Mouse (Mus musculus) forelimb bud, embryonic 11.5 days (tissue): Measurements from ENCODE around the gene Prap1.
"Not testable (repeated sequence)": the region's sequence is repeated elsewhere in the genome, so short reads cannot be mapped to it uniquely, and the experiment has no call there.

ENCODE experiments used
- DNase-seq: peaks from one replicate; pipeline ENCODE4 v3.0.0-alpha.2; 2012; ENCODE audit warnings: low read depth, low spot score

Prap1 gene

DNA sequence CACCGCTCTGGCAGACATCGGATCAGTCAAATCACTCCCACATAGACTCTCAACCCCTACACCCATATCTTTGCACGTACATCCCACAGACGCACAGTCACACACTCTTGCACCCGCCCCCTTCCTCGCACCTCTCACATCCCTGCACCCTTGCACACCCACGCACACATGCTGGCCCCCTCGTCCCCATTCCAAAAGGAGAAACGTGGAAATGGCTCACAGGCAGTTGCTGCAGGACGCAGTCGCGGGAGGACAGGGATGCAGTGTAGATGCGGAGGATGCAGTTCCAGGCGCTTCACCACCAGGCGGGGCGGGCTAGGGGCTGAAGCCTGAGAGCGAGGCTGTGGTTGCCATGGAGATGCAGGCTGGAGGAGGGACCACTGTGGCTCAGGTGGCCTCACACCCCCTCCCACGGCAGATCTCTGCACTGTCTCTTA lies 10.9 kb upstream of the Prap1 start, which contains the start of gene Caly:
Caly (minus strand) TSS at position 307 of the 437 bp plus-strand sequence.
- peak; percentile 59 for DNase-seq

DNA sequence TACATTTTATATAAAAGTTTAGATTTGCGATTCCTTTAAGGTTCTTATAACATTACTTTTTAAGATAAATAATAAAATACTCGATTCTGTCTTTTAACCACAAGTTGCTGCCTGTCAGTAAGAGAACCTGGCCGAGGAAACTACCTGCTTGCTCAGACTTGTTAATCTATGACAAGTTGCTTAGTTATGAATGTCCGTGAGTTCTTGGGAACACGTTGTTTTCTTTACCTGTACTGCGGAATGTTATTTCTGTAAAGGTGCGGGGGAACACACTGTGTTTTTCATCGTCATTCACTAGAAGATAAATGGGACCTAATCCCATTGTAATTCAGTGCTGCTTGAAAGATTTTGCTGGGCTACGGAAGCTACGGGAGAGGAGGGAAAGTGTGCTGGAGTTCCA lies 2.6 kb upstream of the Prap1 start:
- DNase-seq = no peak

DNA sequence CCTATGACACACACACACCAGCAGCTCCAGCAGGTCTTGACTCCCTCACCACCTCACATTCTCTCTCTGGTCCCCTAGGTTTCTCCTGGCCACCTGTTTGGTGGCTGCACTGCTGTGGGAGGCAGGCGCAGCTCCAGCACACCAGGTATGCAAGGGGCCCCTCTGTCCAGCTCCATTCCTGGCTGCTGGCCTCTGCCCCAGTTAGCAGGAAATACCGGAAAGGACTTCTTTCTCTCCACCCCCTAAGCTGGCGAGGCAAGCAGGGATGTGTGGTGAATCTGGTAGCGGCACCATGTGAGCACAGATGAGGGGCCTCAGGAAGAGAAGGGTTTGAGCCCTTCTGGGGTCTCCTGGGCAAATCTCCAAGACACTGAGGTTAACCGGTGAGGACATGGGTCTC lies 1.8 kb downstream of the Prap1 start:
- DNase-seq = no peak

DNA sequence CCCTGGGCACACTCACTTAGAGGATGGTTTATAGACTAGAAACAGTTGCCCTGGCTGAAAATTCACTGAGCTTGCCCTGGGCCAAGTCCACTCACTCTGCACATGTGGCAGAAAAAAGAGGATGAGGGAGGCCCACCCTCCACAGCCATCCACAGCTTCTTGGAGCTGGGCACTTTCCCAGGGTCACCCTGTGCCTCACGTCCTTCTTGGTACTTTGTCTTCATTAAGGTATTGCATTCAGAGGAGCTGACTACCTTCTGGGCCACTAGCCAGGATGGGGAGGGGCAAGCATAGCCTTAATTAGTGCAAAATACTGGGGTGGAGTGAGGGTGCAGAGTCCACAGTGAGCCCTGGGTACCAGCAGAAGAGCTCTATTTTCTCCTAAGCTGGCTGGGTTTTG lies 2.4 kb downstream of the Prap1 start:
- no peak for DNase-seq

DNA sequence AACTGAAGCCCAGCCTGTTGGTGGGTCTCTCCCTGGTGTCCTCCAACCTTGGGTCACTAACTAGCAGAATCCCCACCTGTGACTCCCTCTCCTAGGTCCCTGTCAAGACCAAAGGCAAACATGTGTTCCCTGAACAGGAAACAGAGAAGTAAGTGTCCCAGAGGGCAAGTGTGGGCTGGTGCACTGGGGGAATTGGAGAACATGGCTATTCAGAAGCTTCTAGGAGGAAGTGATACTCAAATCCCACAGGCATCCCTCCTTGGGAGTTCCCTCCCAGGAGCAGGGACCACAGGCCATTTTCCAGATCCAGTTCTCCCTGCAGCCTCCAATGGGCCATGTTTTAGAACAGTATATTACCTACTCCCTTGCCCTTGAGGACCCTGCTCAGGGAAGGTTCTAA lies 2.9 kb downstream of the Prap1 start:
- no peak for DNase-seq

DNA sequence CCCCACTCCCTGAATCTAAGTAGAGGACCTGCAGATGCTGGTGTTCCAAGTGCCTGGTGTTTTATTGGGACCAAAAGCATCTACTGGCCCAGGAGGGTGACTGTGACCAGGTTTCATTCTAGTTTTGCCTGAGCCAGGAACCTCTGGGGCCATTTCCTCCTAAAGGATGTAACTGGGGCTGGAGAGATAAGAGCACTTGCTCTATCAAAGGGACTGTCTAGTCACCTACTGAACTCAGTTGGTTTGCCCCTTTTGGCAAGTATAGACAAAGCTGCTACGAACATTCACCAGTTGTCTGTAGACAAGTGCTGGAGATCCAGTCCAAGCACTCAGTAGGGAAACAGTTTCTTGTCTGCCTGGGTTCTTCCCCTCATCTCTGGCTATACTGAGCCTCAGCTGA lies 5.3 kb downstream of the Prap1 start:
- DNase-seq = no peak

DNA sequence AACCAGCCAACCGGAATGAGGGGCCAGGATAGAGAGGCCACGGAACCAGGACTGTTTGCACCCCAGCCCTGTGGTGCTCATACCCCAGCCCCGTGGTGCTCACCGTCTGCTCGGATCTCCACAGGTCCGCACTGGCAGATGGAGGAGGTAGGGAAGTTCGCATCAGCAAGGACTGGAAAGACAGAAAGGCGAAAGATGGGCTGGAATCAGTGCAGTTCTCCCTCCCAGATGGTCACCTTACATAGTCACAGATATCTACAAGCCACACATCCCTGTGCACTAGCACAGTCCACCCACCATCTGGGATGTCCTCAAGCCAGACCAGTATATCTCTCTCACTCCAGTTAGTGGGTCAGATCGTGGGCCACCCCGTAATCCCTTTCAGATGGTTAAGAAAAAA lies 8.3 kb downstream of the Prap1 start:
- no peak for DNase-seq

DNA sequence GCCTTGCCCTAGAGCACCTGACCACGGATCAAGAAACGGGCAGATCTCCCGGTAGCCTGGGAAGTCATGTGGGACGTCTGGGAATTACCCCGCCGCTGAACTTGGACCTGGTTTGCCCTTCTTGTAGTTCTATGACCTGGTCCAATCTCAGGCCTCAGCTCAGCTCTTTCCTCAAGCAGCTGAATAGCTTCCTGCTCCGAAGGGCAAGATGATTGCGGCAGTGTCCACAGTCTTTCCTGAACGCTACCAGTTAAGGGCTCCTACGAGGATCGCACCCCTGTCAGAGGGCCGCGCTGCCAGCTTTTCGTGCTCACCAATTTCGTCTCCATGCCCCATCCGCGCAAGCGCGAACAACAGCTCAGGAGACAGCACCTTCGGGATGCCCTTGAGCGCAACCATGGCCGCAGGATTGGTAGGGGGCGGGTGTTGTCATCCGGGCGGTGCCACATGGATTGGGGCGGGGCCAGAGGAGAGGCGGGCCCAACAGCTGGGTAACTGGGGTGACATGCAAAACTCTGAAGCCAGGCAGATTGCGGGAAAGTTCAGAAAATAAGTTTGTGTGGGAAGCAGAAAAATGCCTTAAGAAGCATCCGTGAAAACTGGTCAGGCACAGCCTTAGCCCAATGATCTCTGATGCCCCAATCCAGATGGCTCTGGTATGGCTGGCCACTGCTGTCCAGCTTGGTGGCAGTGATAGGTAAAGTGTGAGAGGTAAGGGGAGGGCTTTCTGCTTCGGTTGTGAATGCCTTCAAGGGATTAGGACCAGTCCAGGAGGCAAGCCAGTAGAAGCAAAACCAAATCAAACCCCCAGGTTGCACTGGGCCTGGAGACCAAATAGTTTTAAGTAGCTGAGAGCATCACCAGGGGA lies 9.0 kb downstream of the Prap1 start, which contains the start of gene Fuom:
Fuom (minus strand) TSS at position 449 of the 868 bp plus-strand sequence.
- peak; percentile 63 for DNase-seq

DNA sequence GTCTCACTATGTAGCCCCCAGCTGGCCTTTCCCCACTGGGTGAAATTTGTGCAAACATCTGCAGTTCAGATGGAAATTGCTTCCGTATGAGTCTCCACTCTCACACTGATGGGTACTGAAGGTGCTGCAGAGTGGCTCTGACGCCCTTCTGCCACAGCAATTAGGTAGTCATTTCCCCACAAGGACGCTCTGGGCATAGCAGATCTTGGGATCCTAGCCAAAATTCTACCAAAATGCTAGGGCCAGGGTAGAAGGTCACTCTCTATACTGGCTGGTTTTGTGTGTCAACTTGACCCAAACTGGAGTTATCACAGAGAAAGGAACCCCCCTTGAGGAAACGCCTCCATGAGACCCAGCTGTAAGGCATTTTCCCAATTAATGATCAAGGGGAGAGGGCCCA lies 10.8 kb downstream of the Prap1 start:
- DNase-seq = no peak

DNA sequence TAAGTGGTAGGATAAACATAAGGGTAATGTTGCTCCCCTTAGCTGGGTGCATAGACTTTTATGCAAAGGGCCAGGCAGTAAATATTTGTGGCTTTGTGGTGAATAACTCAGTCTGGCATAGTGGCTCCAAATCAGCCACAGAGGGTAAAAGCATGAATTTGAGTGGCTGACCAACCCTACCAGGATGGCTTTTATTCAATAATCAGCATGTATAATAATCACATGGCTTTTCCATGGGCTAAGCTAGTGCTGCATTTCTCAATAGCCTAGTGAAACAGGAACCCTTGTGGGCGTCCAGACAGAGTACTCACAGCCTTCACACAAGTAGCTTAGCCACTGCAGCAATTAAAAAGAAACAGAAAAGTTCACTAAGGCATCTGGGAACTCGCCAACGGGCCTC lies 18.7 kb downstream of the Prap1 start:
- no peak for DNase-seq

DNA sequence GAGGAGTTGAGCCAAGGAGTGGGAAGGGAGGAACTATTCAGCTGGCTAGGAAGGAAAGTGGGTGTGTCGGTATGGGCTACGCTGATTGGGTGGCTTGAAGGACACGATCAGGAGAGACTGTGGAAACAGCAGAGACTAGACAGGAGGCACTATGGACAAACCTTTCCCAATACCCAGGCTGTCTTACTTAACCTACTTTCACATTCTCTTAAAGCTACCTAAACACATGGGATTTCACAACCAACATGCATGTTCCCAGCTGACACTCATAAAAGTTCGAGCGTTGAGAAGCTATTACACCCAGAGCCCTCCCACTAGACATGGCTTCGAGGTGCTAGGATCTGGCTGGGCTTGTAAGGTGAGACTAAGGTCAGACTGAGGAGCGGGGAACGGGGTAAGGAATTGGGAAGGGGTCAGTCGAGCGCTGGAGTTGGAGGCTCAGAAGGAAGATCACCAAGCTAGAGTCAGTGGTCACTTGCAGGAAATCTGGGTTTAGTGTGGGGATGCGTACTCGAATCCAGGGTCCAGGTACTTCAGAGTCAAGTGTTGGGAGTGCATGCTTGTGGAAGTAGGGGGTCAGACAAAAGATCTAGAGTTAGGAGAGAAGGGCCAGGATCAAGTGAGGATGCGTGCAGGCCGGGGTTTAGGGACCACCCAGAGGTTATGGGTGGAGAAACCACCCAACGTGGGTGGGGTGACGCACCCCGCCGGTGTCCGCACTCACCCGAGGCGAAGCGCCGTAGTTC lies 22.6 kb downstream of the Prap1 start, which contains the start of gene Paox:
Paox (plus strand) TSS at position 217 of the 746 bp plus-strand sequence.
- DNase-seq = peak; percentile 68

DNA sequence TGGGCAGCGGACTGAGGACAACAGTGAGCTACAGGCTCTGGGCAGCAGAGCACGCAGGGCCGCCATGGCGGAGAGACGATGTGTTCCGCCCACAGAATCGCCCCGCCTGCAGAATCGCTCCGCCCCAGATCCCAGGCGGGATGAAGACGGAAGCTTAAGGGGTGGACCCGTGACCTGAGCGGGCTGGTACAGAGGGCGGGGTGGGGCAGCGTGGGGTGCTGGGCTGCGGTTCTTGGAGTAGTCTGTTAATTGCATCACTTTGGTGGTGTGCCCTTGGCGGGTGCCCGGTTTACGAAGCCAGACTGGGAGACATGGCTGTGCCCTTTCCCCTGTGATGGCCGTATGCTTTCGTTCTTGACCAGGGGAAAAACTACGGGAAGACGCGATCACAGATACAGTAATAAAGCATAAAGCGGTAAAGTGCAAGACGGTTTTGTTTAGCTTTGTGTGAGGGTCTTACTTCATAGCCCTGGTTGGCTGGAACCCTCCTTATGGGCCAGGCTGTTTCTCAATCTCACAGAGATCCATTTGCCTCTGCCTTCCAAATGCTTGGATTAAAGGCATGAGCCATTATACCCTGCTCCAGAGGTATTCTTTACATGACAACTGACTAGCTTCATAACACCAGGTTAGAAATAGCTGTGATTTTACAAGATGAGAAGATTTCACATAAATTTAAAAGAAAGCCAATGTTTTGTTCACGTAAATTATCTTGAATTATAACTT lies 23.3 kb downstream of the Prap1 start, which contains the start of gene Echs1:
Echs1 (minus strand) TSS at position 148 of the 726 bp plus-strand sequence.
- DNase-seq = peak; percentile 74

DNA sequence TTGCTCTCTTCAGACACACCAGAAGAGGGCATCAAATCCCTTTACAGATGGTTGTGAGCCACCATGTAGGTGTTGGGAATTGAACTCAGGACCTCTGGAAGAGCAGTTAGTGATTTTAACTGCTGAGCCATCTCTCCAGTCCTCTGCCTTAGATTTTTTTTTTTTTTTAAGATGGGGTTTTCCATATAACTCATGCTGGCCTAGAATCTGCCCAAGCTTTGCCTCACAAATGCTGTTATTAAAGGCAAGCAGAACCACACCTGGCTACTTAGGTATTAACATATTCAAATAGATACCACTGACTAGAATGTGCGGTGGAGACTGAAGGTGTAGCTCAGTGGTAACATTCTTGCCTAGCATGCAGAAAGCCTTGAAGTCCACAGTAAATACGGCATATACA lies 27.3 kb downstream of the Prap1 start:
- no peak for DNase-seq

DNA sequence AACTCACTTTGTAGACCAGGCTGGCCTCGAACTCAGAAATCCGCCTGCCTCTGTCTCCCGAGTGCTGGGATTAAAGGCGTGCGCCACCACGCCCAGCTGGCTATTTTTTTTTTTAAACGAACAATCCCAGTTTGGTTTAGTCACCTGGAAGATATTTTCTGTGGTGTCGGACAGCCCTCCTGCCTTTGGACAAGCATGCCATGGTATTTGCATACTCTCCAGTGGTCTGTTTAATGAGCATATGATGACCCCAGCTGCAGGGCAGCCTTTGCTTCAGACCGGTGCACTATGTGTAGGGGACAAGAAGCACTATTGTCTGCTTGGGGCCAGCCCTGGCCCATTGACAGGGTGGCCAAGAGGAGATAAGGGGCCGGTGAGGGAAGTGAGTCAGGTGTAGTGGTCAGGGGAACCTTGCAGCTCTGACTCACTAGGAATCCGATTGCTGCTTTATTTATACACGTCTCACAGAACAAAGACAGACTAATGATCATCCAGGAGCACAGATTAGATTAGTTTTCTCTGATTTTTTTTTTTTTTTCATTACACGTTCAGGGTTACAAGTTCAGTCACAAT lies 28.2 kb downstream of the Prap1 start:
- no peak for DNase-seq

DNA sequence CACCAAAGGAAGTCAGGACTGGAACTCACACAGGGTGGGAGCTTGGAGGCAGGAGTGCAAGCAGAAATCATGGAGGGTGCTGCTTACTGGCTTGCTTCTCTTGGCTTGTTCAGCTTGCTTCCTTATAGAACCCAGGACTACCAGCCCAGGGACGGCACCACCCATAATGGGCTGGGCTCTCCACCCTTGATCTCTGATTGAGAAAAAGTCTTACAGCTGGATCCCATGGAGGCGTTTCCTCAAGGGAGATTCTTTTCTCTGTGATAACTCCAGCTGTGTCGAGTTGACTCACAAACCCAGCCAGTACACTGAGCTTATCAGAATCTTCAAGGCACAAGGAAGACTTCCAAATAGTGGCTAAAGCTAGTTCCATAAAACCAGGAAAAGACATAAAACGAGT lies 29.6 kb downstream of the Prap1 start:
- DNase-seq = no peak

DNA sequence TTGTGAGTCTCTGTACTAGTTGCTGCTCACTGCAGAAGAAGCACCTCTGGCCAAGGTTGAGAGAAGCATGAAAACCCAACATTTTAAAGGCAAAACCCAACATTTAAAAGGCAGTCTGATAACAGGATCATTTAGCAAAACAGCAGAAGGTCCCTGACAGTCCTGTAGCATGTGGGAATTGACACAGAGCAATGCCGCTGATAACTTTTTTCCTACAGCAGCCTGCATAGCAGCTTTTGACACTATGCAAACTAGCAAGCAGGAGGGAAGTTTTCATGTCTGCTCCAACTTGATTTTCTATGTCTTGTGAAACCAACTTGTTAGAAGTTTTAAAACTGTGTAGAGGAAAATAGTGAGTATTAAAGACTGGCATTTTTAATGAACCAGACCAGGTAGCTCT lies 31.2 kb downstream of the Prap1 start:
- no peak for DNase-seq

DNA sequence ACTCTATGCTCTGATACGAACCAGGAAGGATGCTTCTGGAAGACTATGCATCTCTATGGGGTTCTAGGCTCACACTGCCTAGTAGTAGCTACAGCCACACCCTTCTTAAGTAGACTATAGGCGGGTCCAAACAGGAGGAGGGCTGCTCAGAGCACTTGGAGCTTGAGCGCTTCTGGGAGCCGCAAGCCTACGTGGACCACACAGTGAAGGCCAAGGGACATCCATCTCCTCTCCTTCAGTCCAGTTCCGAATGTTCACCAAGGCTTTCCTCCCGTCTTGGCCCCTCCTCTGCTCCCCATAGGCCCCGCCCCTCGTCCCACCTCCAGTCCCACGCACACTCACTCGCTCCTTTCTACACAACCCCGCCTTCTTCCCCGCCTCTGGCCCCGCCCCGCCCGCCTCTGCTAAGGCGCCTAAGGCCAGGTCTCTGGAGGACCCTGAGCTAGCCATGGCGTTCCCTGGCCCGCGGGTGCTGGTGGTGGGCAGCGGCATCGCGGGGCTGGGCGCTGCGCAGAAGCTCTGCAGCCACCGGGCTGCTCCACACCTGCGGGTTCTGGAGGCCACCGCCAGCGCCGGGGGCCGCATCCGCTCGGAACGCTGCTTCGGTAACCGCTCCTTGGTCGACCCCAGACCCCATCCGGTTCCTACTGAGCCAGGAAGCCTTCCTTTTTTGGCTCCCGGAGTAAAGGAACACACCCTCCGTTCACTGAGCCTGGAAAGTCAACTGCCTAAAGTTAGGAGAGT lies 32.3 kb downstream of the Prap1 start:
- DNase-seq = peak; percentile 78

DNA sequence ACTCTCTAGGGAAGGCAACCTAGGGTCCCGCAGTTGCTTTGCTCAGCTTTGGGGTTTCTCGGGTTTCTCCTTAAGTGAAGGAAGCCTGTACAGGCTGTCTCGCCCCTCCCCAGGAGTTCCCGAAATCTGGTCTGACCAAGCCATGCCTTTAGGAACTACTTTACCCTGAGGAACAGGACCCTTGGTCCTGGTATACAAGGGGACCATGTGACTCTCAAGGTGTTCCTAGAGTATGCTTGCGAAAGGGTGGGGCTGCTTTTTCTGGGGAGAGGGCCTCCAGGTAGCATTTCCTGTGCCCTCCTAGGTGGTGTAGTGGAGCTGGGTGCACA lies 32.8 kb downstream of the Prap1 start:
- DNase-seq = no peak

DNA sequence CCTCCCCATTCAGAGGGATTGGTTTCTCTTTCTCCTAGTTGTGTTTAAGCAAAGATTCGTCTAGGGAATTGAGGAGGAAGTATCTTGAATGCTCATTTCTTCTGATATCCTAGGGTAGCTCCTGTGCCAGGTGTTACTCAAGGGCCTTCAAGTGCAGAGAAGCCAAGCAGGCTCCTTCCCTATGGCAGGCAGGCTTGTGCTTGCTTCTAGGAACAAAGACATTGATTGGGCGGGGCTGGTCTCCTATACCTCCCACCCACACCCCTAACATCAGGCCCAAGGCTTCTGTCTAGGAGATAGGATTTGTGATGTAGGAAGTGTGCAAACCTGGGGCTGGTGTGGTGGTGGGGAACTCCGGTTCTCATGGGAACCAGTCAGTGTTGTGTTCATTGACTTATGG lies 33.7 kb downstream of the Prap1 start:
- no peak for DNase-seq

DNA sequence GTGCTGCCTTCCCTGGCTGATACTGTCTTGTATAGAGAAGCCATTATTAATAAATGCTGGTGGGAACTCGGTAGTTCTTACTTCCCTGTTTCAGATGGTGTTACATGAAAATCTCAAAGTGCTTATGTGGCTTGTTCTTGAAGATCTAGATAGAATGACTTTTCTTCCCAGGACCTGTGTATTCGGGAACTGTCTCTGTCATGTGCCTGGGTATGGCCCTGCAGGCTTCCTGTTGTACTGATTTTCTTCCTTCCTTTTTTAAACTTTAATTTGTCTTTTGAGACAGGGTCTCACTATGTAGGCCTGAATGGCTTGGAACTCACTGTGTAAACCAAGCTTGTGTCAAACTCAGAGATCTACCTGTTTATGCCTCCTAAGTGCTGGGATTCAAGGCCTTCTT lies 34.7 kb downstream of the Prap1 start:
- no peak for DNase-seq

DNA sequence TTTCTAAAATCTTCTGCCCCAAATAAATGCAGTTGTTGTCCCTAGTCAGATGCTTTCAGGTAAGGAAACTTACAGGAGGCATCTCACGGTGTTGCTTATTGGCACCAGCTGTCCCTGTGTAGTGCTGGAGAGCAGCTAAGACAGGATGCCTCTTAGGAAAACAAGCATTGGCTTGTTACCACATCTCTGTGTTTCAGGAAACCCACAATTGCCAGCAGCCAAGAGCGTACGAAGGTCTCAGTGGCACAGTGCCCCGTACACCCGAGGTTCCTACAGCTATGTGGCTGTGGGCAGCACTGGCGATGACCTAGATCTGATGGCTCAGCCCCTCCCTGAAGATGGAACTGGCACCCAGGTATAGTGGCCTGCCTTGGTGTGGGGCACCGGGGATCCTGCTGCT lies 39.0 kb downstream of the Prap1 start:
- not testable (repeated sequence) for DNase-seq
